Comparison of ENCODE assay signal across 17 mouse cellular contexts in the genomic region with DNA sequence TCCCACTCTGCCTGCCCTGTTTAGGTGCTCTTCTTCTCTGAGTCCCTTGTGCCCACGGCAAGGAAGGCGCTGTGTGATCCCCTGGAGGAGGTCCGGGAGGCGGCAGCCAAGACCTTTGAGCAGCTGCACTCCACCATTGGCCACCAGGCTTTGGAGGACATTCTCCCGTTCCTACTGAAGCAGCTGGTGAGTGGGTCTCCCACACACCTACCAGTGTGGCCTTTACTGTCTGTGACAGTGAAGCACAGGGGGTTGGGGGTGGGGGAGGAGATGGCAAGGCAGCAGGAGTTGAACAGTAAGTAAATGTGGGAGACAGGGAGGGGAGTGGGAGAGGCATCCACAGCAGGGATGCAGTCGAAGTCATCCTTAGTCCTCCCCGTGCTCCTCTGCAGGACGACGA.
"Had no signal": no experiment of that assay in that cellular context is flagged by ENCODE, and none has a peak within 500 bp of the region (broad histone marks: within the 10 kb centered on the region; RNA-seq: fewer than 3 reads in every experiment).

No protein-coding gene starts in this region.

- H3K4me3 ChIP-seq: liver, embryonic 15.5 days; lung, embryonic 15.5 days; megakaryocyte, embryonic 14.5 days; midbrain, embryonic 13.5 days; midbrain, embryonic 15.5 days; neural tube, embryonic 12.5 days; stomach, embryonic 15.5 days had no signal

- H3K27ac ChIP-seq: liver, embryonic 15.5 days; lung, embryonic 15.5 days; macrophage; midbrain, embryonic 13.5 days; midbrain, embryonic 15.5 days; neural tube, embryonic 12.5 days; stomach, embryonic 15.5 days; stomach, postnatal 0 days had no signal

- DNase-seq: liver, postnatal 0 days; lung, adult 2 months; lung, postnatal 14 days; lung, postnatal 36 days; thymus, adult 18-20 months; thymus, postnatal 14 days; thymus, postnatal 36 days had no signal

- ATAC-seq: liver, postnatal 0 days; lung, postnatal 0 days; midbrain, embryonic 13.5 days; midbrain, embryonic 15.5 days had no signal
